Comparison of ENCODE assay signal across 12 mouse cellular contexts in genomic region chr7:100014123-100014600, GRCm38 (mm10). TPM values are rescaled to one million over a fixed set of nuclear protein-coding genes. Genes with fewer than 3 reads are reported as not detected.
DNase-seq lines count a peak whose midpoint lies in the region; ATAC-seq and TF ChIP-seq lines count a peak whose summit lies in the region.
"Had no signal": no experiment of that assay in that cellular context is flagged by ENCODE, and none has a peak within 500 bp of the region (broad histone marks: within the 10 kb centered on the region; RNA-seq: fewer than 3 reads in every experiment).

No protein-coding gene starts in this region.

- intact Hi-C loops in heart, postnatal 25 days (cut with DNase I), result no loop called here

- no peak overlapping the region for H3K9ac ChIP-seq in kidney, postnatal 0 days (ENCODE audit: low read depth, low read length)
- H3K9ac ChIP-seq in neural tube, embryonic 15.5 days (replicated peaks), result no peak overlapping the region

- no peaks in the 10 kb centered on the region for H3K4me1 ChIP-seq in kidney, postnatal 0 days (replicated peaks; ENCODE audit: insufficient read depth, low read length)
- peaks cover 12% of the 10 kb centered on the region for H3K4me1 ChIP-seq in neural tube, embryonic 15.5 days

- no peak for TF ChIP-seq CTCF in kidney, postnatal 0 days (IDR thresholded peaks at IDR 0.05; ENCODE audit: low read depth)

- ATAC-seq in kidney, postnatal 0 days (replicated peaks; ENCODE audit: low FRiP score, low read depth), result peak; percentile 41; the same call in 1 of the 2 replicates
- no peak for ATAC-seq in neural tube, embryonic 15.5 days (ENCODE audit: low FRiP score)
- ATAC-seq: forebrain, embryonic 14.5 days had no signal

- no peak overlapping the region for H3K27ac ChIP-seq in kidney, postnatal 0 days
- H3K27ac ChIP-seq in neural tube, embryonic 15.5 days (replicated peaks), result no peak overlapping the region

- DNase-seq in heart, adult 18-20 months, result peak; percentile 26 to 36
- no peak for DNase-seq in heart, postnatal 25 days (ENCODE audit: low spot score)
- DNase-seq in ZHBTc4 (ENCODE audit: low read depth, low spot score), result peak; percentile 55
- peak; percentile 83 for DNase-seq in cerebellum, postnatal 25 days
- DNase-seq in kidney, postnatal 0 days (ENCODE audit: low spot score), result peak; percentile 7
- no peak for DNase-seq in layer of hippocampus, adult 9-11 months
- no peak for DNase-seq in MN1 (ENCODE audit: low spot score)

- no peaks in the 10 kb centered on the region for H3K9me3 ChIP-seq in kidney, postnatal 0 days (replicated peaks; ENCODE audit: low read length)
- no peaks in the 10 kb centered on the region for H3K9me3 ChIP-seq in neural tube, embryonic 15.5 days (replicated peaks)

- no peaks in the 10 kb centered on the region for H3K27me3 ChIP-seq in kidney, postnatal 0 days (ENCODE audit: insufficient read depth, low read length)
- peaks cover 9% of the 10 kb centered on the region for H3K27me3 ChIP-seq in neural tube, embryonic 15.5 days (replicated peaks)

- no peaks in the 10 kb centered on the region for H3K36me3 ChIP-seq in kidney, postnatal 0 days (ENCODE audit: insufficient read depth, low read length)
- H3K36me3 ChIP-seq in neural tube, embryonic 15.5 days, result no peaks in the 10 kb centered on the region

- no peak overlapping the region for H3K4me3 ChIP-seq in kidney, postnatal 0 days (replicated peaks; ENCODE audit: low read depth, low read length)
- H3K4me3 ChIP-seq in neural tube, embryonic 15.5 days (replicated peaks), result no peak overlapping the region

- H3K4me2 ChIP-seq in kidney, postnatal 0 days (ENCODE audit: low read length), result no peak overlapping the region
- no peak overlapping the region for H3K4me2 ChIP-seq in neural tube, embryonic 15.5 days

- WGBS in kidney, postnatal 0 days, result 26% methylated on average over 8 of the region's 8 CpGs
- 70% methylated on average over 8 of the region's 8 CpGs for whole genome bisulfite sequencing in neural tube, embryonic 15.5 days

RNA-seq across cellular contexts. Expression of gene Chrdl2, which starts 8.2 kb away (rescaled TPM):
- total RNA-seq in heart, adult 18-20 months (2021), result not detected
- under 1 TPM in 1 of 2 experiments, not detected in 1; 0.36 TPM for total RNA-seq in heart, postnatal 25 days (2021)
- 0.22 and 0.32 TPM in 2 replicates for polyA plus RNA-seq in kidney, postnatal 0 days (2015; fragmentation: Nextera tagmentation; extraction: Ambion mirVana)
- 0.28 and 0.37 TPM in 2 replicates for polyA plus RNA-seq in neural tube, embryonic 15.5 days (2015; fragmentation: Nextera tagmentation; extraction: Ambion mirVana)
- total RNA-seq: adrenal gland, postnatal 4 days; neutrophil, adult 5-6 weeks had no signal
- polyA plus RNA-seq: forebrain, embryonic 14.5 days; lung, embryonic 16.5 days had no signal

RNA-seq across cellular contexts. Expression of gene Rnf169, which starts 33.9 kb away (rescaled TPM):
- total RNA-seq in heart, adult 18-20 months (2021), result 10 to 100 TPM; 10.6 to 11.3 TPM
- 10 to 100 TPM in 1 of 2 experiments, 1 to 10 TPM in 1; 9.8 to 10.2 TPM for total RNA-seq in heart, postnatal 25 days (2021)
- polyA plus RNA-seq in kidney, postnatal 0 days (2015; fragmentation: Nextera tagmentation; extraction: Ambion mirVana), result 4.4 and 5.0 TPM in 2 replicates
- polyA plus RNA-seq in neural tube, embryonic 15.5 days (2015; fragmentation: Nextera tagmentation; extraction: Ambion mirVana), result 4.2 and 4.6 TPM in 2 replicates

Comparison
In these comparisons a context has a peak if more than half of its experiments do, and no peak if none do; other contexts are left out.
1. DNase-seq: peak in heart, adult 18-20 months (2 of 2), ZHBTc4 (single experiment), cerebellum, postnatal 25 days (2 of 2) and kidney, postnatal 0 days (single experiment); none in heart, postnatal 25 days (single experiment), layer of hippocampus, adult 9-11 months (single experiment) and MN1 (single experiment).